Mouse (Mus musculus) gonadal fat pad, adult 2 months (tissue): ENCODE measurements around the gene Prr22. TPM values are rescaled to one million over a fixed set of nuclear protein-coding genes. Genes with fewer than 3 reads are reported as not detected.

Experiments
- DNase-seq: peaks from one replicate; pipeline ENCODE4 v3.0.0-alpha.2; 2012; ENCODE audit warnings: low read depth
- polyA plus RNA-seq: library from polyadenylated mRNA; depleted of rRNA; stranded (reverse); fragments of >200 nt; gene quantifications from 2 replicates; pipeline ENCODE4 v1.2.3, GENCODE M21; 2012

The Prr22 gene
- polyA plus RNA-seq, 1 experiment = 1.2 TPM

DNA sequence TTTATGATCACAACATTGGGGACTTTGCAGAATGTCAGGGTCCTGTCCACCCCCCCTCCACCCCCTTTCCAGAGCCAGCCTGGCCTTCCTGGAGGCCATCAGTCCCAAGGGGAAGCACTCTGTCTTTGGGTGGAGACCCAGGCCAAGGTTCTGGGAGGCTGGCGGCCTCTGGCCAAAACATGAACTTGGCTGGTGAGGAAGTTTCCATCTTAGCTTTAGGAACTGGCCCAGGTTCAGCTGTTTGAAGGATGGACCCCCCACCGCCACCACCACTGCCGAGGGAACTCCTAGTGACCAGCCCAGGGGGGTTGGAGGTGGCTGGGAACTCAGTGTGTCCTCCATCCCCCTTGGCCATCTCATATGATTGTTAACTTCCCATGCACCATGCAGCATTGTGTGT is 9.0 kb upstream of the Prr22 start:
- DNase-seq = no peak

DNA sequence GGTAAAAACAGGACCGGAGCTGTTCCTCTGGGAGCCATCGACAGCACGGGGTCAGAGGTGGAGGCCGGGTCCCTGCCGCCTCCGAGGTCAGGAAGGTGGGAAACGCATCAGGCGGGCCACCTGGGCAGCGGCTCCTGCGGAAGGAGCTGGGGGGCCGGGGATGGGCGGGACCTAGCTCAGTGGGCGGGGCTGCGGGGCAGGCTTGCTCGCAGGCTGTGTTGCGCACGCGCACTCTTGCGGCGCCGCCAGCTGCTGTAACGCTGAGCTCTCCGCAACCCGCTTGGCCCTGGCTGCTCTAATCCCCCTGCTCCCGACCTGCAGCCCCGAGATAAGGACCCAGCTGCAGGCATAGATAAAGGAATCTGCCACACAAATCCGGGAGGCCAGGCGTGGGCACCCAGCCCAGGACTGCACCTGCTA is 8.0 kb upstream of the Prr22 start:
- no peak for DNase-seq

DNA sequence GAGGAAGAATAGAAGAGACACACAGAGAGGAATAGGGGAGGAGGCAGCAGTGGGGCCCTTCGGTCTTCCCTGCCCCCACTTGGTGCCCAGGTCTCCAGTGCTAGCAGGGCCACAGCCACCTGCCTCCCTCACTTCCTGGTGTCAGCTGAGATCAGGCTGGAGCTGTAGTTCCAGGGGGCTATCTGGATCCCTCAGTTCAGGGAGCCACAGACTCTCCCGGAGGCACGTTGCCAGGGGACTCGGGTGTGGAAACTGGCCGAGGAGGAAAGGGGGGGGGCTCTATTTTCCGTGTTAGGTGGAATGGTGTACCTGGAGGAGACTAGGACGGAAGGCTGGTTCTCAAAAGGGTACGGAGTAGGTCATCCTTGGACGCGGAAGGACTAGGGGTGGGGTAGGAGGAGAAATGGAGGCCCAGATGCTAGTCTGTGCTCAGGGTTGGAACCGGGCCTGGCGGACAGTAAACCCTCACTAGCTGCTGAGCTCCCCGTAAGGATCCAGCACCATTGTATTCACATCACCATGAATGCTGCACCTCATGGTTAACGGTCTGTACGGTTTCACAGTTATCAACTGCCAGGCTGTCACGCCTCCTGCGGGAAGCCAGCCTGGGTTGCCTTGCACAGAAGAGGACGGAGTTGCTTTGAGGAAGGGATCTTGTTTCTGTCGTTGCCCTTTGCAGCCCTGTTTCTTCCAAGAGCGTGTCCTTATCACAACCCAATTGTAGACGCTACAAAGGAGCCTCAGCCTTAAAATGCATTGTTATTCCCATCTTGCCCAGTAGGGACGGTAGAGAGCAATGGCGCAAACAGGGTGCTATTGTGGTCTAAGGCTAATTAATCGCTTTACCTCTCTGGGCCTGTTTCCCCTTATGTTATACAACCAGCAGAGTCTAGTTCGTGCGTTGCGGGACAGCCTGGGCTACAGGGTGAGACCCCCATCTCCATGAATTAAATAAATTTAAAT is 7.0 kb upstream of the Prr22 start:
- DNase-seq = no peak

DNA sequence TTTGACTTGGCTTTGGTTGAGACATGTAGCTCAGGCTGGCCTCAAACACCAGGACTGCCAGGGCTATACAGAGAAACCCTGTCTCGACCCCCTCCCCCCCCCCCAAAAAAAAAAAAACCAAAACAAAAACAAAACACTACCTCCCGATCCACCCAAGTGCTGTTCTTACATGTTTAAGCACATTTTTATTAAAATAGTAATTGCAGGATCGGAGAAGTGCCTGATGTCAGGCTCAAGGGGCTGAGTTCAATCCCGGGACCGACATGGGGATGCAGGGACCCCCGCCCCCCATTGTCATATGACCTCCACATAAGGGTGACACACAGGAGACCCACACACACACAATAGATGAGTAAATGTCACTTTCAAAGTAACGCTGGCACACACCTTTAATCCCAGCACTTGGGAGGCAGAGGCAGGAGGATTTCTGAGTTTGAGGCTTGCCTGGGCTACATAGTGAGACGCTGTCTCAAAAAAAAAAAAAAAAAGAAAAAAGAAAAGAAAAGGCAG is 6.3 kb upstream of the Prr22 start:
- no peak for DNase-seq

DNA sequence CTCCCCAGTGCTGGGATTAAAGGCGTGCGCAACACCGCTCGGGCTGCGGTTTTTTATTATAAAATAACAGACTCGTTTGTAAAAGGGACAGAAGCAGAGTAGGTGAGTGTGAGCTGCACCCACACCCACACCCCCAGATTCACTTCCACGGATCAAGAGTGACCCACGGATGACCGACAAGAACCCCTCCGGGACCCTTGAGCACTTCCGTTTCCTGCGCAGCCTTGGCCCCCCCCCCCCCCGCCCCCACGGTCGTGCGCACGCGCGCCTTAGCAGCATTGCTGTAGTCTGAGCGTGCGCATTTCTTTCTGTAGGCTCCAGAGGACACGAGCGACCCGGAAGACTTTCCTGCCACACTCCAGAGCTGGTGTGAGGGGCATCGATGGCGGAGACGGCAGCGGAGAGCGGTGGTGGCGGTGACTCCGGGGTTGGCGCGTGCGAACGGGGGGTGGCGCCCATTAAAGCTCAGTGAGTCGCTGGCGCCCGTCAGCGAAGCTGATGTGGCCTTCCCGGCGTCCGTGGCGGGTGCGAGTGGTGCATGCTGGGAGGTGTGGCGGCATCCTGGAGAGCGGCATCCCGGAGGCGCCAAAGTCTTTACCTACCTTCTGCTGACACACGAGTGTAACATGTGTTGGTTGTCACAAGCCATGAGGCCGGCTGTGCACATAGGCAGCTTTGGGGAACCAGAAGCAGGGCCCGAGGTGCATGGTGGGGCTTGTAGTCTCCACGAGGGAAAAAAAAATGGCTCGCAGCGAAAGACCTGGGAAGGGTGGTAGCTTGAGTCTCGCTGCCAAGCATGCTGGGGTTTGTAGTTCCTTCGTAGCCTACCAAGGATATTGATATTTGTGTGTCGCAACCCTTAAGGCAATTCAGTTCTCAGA is 5.3 kb upstream of the Prr22 start, which contains the start of gene Dus3l:
Gene Dus3l, plus strand, starts transcription at position 284 of the 881 bp plus-strand sequence.
- no peak for DNase-seq

DNA sequence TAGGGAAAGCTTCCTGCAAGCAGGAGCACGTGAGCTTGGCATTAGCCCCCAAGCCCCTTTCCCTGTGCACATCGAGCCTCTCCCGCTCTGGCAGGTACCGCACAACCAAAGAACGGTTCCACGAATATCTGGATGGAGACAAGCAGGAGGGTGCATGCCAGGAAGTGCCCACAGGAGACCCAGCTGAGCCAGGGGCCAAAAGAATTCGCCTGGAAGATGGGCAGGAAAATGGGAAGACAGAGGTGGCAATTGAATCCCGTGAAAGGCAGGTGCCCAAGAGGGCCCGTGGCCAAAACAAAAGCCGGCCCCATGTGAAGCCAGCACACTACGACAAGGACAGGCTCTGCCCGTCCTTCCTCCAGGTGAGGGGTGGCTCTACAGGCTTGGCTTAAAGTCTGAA is 4.6 kb upstream of the Prr22 start:
- DNase-seq = no peak

DNA sequence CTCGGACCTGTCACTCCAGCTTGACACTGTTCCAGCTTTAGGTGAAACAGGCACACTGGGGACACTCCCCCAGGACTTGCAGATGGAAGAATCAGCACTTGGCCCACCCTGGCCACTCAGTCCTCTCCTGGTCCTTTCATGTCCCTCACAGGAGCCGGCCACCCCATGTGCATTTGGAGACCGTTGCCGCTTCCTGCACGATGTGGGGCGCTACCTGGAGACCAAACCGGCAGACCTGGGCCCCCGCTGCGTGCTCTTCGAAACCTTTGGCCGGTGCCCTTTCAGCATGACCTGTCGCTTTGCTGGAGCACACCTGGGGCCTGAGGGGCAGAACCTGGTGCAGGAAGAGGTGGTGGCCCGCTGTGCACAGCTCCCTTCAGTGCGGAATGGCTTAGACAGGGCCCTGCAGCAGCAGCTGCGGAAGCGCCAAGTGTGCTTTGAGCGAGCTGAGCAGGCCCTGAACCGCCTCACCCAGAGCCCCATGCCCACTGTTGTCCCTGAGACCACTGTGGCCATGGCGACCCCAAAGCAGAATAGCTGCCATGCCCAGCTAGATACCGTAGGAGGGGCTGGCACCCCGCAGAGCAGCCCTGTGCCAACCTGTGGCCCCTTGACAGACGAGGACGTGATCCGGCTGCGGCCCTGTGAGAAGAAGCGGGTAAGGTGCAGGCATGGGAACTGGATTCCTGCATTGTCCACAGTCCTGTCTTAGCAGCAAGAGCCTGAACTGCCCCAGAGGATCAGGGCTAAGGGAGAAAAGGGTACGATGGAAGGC is 3.2 kb upstream of the Prr22 start:
- DNase-seq = no peak

DNA sequence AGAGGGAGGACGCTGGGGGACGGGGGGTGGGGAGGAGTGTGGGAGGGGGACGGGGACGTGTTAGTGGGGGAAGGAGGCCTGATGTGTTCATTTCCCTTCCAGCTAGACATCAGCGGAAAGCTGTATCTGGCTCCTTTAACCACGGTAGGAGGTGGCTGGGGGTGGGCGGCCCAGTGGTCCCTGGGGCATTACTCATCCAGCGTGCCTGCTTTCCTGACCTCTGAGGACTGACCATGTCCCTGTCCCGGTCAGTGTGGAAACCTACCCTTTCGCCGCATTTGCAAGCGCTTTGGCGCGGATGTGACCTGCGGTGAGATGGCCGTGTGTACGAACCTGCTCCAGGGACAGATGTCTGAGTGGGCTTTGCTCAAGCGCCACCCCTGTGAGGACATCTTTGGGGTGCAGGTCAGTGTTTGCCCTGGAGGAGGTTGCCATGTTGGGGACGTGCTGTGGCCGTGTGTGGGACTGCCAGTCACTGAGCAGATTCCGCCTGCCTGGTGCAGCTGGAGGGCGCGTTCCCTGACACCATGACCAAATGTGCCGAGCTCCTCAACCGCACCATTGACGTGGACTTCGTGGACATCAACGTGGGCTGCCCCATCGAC is 2.4 kb upstream of the Prr22 start:
- DNase-seq = no peak

DNA sequence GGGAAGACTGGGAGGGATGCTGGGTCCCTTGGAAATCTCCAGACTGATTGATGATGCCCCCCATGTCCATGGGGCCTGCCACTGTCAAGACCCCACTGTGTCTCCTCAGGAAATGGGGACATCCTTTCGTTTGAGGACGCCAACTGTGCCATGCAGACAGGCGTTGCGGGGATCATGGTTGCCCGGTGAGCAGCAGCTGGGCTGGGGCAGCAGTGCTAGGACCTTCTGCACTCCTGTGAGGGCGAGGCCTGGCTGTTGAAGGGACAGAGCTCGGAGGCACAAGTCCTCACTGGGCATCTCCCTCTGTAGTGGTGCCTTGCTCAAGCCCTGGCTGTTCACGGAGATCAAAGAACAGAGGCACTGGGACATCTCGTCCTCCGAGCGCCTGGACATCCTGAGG is 1.1 kb upstream of the Prr22 start:
- no peak for DNase-seq

DNA sequence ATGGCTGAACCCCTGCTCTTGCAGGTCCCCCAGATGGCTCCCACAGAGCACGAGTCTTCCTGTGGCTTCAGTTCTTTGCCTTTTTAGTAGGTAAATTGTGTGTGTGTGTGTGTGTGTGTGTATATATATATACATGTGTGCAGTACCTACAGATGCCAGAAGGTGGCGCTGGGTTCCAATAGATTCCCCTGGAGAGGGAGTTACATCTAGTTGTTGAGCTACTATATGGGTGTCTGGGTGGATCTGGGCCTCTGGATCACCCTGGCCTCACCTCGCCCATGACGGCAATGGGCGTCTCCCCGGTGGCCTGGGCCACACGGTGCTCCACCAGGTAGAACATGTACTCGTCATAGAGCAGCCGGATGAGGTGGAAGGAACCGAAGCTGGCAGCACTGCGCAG is 7.5 kb downstream of the Prr22 start:
- no peak for DNase-seq

DNA sequence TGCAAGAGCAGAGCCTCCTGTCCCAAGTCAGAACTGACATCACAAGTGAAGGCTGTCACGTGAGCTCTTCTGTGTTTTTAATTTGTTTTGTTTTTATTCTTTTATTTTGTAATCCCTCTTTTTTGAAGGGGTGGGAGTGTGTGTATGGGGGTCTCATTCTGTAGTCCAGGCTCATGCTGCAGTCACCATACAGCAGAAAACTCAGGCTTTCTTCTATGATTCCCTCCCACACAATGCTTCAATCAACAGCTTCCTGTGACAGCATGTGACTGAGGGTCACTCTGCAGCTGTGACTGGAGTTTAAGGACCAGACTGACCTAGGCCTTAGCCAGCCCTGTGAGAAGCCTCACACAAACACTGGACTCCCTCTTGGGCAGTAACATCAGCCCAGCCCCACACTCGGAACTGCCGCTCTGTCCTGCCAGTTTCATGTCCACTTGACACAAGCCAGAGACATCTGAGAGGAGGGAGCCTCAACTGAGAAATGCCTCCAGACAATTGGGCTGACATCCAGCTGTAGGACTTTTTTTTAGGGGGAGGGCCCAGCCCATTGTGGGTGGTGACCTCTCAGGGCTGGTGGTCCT is 8.8 kb downstream of the Prr22 start:
- DNase-seq = no peak

DNA sequence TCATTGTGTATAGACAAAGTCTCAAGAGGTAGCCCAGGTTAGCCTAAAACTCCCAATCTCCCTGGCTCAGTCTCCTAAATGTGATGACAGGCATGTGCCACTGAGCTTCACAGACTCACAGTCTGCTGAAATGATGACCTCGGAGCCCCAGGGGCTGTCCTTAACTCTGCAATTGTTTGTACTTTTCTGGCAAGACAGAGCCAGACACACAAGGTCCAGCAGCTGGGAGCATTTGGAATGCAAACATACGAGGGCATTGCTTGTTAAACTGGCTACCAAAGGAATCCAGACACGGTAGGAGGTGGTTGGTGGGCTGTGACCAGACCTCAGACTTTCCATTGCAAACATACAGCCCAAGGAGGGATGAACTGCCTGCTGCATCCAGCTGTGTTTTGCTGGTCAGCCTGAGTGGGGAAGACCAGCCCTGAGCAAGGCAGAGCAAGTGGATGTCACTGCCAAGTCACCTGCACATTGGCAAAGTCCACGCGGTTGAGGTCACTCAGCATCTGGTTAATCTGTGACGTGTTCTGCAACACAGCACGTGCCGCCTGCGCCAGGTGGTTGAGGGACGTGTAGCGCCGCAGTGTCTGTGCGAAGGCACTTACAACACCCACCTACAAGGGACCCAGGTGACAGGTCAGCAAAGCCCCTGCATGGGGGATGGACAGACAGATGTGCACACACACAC is 10.4 kb downstream of the Prr22 start:
- DNase-seq = no peak

DNA sequence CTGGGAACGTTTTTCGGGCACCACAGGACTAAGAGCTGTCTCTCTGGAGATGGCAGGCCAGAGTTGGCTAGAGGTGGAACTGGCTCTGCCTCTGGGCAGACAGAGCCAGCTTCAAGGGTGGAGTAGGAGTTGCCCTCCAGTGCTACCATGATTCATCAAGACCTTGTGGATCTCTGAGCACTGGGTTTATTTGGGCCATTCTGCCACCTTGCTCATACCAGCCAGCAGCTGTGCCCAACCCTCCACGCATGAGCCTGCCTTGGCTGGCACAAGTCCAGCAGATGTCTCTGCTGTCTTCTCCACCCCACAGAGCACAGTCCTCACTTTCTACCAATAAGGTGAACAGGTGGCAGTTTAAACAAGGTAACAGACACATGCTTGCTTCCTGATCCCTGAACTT is 18.8 kb downstream of the Prr22 start:
- no peak for DNase-seq

DNA sequence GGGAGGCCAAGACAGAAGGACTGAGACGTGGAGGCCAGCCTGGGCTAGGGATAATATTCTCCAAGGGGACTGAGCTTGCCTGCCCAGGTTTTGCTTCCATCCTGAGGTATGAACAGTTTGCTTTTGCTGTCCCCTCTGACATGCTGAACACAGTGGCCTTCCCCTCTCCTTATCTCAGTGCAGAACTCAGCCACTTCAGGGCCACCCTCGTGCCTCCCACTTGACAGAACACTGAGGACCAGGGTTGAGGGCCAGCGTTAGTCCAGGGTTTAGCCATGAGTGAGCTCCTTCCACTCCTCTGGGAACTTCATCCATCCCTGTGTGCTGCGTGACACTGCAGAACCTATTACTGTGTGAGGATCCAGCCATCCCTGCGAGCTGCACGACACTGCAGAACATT is 19.2 kb downstream of the Prr22 start:
- DNase-seq = no peak

DNA sequence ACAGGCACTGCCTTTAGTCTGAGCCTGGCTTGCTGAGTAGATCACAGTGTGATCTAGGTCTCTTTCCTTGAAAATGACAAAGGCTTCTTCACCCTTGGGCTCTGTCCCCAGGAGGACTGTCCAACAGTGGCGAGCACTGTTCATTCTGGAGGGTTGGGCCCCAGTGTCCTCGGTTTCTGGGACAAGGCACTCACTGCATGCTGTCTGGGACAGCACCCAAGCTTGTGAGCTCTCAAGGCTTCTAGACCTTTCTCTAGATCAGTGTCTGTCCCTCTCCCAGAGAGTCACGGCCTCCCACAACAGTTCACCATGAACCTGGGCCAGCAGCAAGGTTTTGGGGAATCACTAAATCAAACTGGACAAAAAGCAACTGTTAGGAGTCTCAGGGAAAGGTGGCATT is 22.5 kb downstream of the Prr22 start:
- DNase-seq = no peak

DNA sequence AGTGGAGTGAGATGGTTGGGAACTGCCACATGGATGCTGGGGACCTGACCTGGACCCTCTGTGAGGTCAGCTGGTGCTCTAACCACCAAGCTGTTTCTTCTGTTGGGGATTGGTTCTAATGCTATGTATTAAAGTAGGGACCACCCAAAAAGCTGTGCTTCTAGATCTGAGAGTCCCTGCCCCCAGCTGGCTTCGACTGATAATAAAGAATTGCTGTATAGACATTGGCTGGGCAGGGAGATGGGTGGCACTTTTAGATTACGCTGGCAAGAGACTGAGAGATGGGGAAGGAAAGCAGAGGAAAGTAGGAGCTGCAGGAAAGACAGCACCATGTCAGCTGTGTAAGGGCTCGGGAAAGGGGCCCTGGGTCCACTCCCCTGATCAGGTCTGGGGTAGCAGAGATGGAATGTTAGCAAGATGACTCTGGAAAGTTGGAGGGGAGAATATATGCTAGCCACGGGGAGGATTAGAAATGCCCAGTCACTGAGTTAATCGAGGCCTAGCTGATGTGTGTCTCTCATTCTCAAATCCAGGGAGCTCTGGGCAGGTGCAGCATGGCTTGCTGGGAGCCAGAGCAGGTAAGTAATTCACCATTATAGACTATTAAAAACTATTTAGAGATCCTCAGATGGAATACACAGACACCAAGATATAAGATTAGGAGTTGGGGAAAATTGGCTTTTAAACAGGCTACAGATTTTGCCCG is 23.7 kb downstream of the Prr22 start:
- DNase-seq = no peak

DNA sequence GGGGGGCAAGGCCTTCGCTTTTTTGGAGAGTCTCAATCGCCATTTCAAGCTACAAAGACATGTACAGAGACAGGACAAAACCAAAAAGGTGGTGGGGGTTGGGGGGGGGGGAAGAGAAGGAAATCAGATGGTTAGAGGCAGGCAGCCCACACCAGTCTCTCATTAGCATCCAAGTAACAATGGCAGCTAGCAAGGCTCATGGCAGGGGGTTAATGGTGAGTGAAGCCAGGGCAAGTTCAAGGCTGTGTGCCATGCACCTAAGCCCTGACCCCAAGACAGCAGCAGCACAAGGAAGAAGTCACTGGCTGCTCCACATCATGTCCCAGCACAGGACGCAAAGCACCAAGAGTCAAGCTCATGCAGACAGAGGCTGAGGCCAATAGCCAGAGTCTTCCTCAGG is 29.2 kb downstream of the Prr22 start:
- no peak for DNase-seq

DNA sequence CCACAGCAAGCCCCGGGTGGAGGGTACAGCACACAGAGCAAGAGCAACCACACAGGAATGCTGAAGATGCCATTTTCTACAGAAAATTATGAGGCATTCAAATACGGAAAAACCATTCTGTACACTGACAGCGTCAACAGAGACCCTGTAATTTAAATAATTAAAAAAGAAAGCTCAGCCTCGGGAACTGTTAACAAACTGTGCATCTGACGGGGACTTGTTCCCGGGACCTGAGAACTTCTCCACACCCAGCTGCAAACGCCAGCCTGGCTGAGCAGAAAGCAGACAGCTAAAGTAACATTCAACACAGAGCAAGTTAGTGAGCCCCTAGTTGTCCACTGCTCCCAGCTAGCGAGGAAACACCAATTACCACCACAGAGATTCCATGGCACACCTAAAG is 32.0 kb downstream of the Prr22 start:
- no peak for DNase-seq

DNA sequence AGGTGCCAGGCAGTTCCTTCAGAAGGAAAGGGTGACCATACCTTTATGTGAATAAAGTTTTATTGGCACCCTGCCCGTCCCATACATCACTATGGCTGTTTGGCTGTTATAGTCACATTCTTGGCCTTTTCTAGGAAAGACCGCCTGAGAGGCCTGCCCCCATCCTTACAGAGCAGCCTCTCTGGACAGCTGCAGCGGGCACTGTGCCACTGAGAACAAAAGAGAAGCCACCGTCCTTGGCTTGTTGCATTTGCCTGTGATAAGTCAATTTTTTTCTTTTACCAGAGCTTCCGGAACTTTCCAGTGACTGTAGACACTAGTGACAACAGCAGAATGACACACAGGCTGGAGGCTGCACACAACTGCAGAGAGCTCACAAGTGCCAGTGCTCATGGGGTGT is 34.9 kb downstream of the Prr22 start:
- DNase-seq = no peak

DNA sequence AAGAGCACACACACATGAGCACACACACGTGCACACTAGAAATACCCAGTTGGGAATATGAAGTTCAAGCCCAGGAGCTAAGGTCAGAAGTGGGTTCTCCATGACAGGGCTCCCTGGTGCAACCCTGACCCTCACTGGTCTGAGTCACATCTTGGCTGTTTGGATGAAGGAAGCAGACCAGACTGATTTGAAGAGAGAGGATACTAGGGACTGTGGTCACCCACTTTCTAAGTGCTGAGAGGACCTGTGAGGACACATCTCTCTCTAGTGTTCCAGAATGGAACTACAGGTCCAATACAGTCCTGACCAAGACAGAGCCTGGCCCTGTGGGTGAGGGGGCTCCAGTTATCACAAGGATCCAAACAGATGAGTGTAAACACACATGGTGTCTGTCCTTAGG is 35.7 kb downstream of the Prr22 start:
- no peak for DNase-seq
